Mouse (Mus musculus) megakaryocyte progenitor cell, adult 5-6 weeks (primary cell): Measurements from ENCODE around the gene Tgif2. TPM values are rescaled to one million over a fixed set of nuclear protein-coding genes. Genes with fewer than 3 reads are reported as not detected.
"Not testable (repeated sequence)": the region's sequence is repeated elsewhere in the genome, so short reads cannot be mapped to it uniquely, and the experiment has no call there.

Experiments
- ATAC-seq: replicated peaks from 2 replicates; pipeline ENCODE4 v1.8.0; 2016; ENCODE audit warnings: mild to moderate bottlenecking, moderate TSS enrichment, inconsistent platforms; ENCODE audit not compliant: poor library complexity
- total RNA-seq, 2 experiments: library from RNA; stranded (forward) in 1 of 2; stranded (reverse) in 1 of 2; fragments of 157-497, 149-512 nt in 1 of 2; fragments of 200-1000 nt in 1 of 2; gene quantifications; 2 replicates each; pipeline versions ENCODE4 v1.2.3 to v1.2.4; 2015 to 2017

The Tgif2 gene
- total RNA-seq, 2 experiments from 2014 or later, result 7.9 to 10.7 TPM

GRCm38 (mm10) chr2:156873629-156874028, 33.8 kb downstream of the Tgif2 start:
- peak; percentile 60 for ATAC-seq

DNA sequence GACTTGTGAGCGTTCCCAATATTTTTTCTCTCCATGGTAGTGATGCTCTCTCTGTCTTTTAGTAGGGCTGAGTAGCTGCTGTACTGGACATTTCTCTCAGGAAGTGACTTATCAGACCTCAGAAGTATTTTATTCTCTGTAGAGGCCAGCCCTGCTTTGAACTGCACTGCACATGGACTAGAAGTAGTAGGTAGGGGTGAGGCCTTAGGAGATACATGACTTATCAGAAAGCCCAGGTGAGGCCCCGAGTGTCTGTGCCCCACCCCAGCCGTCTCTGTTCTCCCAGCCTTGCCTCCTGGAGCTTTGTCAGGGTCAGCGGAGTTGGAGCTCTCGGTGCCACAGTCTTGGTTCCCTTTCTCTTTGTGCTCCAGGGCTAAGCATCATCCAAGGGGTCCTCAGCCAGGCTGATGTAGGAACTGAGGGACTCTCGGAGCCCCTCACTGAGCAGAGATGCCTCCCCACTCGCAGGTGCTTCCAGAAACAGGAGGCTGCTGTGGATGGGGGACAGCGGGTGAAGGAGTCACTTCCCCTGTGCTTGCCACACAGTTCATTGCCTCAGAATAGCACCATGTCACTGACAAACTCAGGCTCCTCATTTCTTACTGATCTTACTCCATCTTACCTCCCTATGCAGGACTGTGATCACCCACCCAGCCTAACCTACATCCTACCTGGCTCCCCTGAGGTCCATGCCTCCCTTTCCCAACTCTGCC, 34.4 kb downstream of the Tgif2 start:
- peak; percentile 32; the same call in 1 of the 2 replicates for ATAC-seq

- ATAC-seq, result no peak
Measured at GRCm38 (mm10) chr2:156874760-156875510, 35.1 kb downstream of the Tgif2 start.

- ATAC-seq, result peak; percentile 69
Measured at GRCm38 (mm10) chr2:156877726-156878125, 37.9 kb downstream of the Tgif2 start.

DNA sequence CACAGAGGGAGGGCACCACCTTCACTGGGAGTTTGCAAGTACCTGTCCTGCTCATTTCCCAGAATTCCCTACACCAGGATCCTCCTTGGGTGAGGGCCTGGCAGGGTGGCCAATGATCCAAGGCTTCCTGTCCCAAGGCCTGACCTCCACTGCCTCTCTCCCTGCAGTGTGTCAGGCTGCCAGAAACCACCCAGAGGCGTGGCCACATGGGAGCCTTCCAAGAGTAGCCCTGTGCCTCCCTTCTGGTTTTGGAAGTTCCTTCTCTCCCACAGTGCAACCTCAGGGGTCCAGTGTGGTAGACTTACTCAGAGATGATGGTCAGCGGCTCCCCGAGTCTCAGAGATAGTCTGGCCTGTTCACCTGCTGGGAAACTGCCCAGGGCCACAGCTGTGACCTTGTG, 39.7 kb downstream of the Tgif2 start:
- no peak for ATAC-seq

- ATAC-seq, result peak; percentile 63
Measured at GRCm38 (mm10) chr2:156882431-156883001, 42.7 kb downstream of the Tgif2 start.

- no peak for ATAC-seq
Measured at GRCm38 (mm10) chr2:156884396-156885211, 44.8 kb downstream of the Tgif2 start.

DNA sequence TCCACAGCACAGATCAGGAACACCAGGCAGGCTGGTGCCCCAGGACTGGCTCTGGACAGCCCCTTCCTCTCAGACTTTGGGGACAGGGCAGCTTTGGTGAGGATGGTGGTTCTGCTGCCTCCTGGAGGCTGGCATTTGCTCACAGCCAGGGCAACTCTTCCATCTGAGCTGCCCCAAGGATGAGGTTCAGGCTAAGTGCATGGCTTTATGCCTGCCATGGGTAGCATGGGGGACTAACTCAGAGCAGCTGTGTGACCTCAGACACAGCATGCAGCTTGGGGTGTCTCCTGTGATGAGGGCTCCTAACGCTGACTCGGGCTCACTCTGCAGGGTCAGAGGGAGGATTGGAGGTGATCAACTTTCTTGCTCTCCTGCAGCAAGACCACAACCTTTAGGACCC, 45.9 kb downstream of the Tgif2 start:
- ATAC-seq, result not testable (repeated sequence)

- no peak for ATAC-seq
Measured at GRCm38 (mm10) chr2:156886084-156886631, 46.4 kb downstream of the Tgif2 start.

GRCm38 (mm10) chr2:156887017-156887416, 47.2 kb downstream of the Tgif2 start, which contains the start of gene Sla2:
Gene Sla2 (minus strand): TSS chr2:156887192.
- ATAC-seq, result peak; percentile 67

DNA sequence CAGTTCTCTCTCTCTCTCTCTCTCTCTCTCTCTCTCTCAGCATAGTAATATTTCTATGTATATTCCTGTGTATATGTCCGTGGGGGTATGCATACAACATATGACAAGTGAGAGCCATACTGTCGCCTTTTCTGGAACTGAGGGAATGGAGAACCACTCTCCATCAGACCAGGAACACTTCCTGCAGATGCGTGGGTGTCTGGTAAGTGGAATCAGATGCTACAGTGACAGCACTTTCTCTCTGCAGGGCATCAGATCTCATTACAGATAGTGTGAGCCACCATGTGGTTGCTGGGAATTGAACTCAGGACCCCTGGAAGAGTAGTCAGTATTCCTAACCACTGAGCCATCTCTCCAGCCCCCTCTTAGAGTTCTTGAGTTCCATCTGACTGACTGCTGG, 48.7 kb downstream of the Tgif2 start:
- no peak for ATAC-seq

- ATAC-seq, result no peak
Measured at GRCm38 (mm10) chr2:156892240-156892639, 52.4 kb downstream of the Tgif2 start.

DNA sequence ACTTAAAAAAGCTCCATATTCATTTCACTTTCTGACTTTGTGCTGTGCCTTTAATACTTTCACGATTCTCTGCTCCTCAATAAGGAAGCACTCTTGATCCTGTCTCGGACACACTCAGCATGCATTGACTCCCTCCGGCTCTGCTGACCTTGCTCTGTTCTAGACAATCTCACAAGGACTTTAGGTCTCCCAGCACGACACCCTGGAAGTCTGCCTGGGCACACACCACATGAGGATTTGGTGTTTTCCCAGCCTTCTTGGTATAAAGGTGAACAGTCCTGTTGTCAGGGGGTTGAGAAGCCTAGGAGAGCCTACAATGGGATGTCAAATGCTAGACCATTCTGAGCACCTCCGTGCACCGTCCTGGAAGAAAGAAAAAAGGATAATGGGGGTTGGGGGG, 53.0 kb downstream of the Tgif2 start:
- no peak for ATAC-seq

DNA sequence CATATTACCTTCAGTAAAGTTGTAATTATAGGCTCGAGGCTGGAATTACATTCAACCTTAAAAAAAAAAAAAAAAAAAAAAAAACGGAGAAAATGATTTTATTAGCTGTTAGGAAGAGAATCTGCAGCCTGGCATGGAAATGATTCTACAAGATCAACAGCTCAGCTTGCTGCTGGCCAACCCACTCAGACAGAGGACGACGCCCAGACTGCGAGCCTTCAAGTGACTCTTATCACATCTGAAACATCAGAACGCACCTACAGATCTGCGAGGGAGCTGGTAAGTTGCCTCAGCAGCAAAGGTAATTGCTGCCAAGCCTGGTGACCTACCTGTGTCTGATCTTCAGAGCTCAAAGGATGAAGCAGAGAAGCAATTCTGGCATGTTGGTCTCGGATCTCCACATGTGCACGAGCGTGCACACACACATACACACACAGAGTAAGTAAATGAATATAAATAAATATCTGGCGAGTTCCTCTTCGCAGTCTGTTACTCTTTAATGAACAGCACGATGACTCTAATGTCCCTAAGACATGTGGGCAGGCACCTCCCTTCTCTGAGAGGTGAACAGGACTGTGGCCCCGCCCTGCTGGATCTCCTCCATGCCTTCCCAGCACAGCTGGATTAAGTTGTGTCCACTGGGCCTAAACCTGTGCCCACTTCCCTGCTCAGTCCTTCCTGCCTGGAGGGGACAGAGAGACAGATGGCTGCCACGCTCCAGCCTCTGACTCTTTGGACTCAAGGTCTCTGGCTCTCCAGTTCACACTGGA, 54.9 kb downstream of the Tgif2 start:
- ATAC-seq, result peak; percentile 37; the same call in 1 of the 2 replicates

DNA sequence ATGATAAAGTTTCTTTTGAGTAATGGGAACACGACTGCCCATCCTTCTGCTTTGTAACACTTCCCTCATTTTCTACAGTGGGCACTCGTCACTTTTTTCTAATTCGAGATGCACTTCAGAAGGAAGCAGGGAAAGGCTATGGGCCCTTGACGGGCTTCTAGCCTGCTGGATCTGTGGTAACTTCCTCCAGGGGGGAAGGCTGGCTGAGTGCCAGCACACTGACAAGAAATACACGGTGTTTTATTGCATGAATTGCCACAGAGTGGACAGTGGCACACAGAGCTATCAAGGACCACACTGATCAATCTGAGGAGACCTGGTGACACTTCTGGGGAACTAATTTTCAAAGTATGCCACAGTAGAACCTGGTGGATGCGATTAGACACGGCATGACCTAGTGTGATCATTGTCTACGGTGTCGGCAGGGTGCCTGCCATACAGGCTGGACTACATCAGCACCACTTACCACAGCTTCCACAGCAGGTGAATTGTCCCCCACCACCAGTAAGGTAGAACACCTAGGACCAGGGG, 56.6 kb downstream of the Tgif2 start:
- no peak; the same call in 1 of the 2 replicates for ATAC-seq

DNA sequence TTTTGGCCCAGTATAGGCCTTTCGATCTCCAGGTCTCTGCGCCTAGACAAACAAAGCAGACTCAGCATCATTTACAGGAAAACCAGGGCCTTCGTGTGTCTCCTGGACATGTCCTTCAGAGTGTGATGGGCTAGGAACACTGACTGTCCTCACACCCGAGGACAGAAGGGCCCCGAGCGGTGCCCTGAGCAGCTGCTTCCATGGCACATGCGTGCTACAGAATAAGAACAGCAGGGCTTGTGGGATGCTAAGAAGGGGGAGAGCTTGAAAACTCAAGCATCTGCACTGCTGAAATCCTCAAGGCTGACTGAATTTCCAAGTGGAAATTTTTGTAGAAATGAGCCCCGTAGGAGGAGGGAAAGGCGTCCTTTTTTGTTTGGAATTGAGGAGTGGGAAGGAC, 57.2 kb downstream of the Tgif2 start:
- no peak for ATAC-seq

DNA sequence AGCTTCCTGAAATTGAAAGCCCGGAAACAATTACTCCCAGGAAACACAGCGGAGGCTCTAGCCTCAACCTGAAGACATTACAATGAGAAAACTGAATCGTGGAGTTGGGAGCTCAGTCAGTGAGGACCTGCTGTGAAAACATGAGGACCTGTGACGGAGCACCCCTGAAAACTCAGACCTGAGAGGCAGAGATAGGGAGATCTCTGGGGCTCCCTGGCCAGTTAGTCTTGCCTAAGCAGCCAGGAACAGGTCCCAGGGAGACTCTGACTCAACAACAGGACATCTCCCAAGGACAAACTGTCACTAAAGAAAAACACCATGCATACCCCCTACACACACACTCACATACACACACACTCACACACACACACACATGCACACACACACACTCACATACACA, 58.6 kb downstream of the Tgif2 start:
- no peak for ATAC-seq

DNA sequence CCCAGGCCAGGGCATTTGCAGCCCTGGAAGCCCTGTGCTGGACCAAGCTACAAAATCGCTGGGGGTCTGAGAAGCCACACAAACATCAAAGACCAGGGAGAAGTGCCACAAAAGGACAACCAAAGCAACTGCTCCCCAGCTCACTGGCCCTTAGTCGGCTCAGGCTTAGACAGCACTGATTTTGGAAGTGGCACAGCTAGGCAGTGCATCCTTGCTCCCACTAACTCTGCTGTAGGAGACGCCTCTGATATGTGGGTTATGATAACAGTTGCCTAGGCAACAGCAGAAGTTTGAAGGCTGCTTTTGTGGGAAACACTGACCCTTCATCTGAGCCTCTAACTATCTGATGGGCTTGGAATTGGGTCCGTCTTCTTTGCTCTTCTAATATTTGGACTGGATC, 59.4 kb downstream of the Tgif2 start:
- no peak for ATAC-seq

DNA sequence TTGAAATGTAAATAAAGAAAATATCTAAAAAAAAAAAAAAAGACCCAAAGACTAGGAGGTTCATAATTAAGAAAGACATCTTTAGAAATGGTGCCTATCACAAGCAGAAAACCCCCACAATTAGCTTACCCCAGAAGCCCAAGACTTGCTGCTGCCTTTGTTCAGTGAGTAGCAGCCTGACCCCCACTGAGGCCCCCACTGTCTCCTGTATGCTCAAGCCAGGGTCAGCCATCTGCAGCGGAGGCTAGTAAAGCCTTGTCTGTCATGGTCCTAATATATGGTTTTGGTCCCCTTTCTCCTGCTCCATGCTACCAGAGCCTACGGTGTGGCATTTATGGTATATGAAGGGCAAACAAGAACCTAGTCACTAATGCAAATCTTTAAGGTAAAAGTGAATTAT, 61.5 kb downstream of the Tgif2 start:
- no peak for ATAC-seq

GRCm38 (mm10) chr2:156901883-156902282, 62.1 kb downstream of the Tgif2 start:
- ATAC-seq, result no peak
